Mouse (Mus musculus) CH12.LX (cell line): Measurements from ENCODE around the gene Ece2.

ENCODE experiments used
- CTCF ChIP-seq, 2 experiments: IDR thresholded peaks in 1 of 2; conservative IDR thresholded peaks in 1 of 2; 2 replicates each; pipeline ENCODE4 v1.5.1; 2011 to 2012; ENCODE audit warnings: low read depth in 2 of 2, low read length in 2 of 2, improper control_type of control experiment in 1 of 2, inconsistent platforms in 1 of 2, mild to moderate bottlenecking in 1 of 2, moderate library complexity in 1 of 2
- EP300 ChIP-seq: IDR thresholded peaks from 2 replicates; pipeline ENCODE4 v1.6.1; 2011; ENCODE audit warnings: low read length, improper control_type of control experiment
- ETS1 ChIP-seq: conservative IDR thresholded peaks from 2 replicates; pipeline ENCODE4 v1.6.1; 2012; ENCODE audit warnings: low read depth, mild to moderate bottlenecking, inconsistent platforms, low read length, improper control_type of control experiment, moderate library complexity
- NELFE ChIP-seq: IDR thresholded peaks from 2 replicates; pipeline ENCODE4 v1.6.1; 2011; ENCODE audit warnings: low read depth, low read length, improper control_type of control experiment
- POLR2A ChIP-seq: IDR thresholded peaks from 2 replicates; pipeline ENCODE4 v1.6.1; 2011; ENCODE audit warnings: low read depth, mild to moderate bottlenecking, improper control_type of control experiment, low read length
- ZC3H11A ChIP-seq: IDR thresholded peaks from 2 replicates; pipeline ENCODE4 v1.6.1; 2012; ENCODE audit warnings: low read depth, mild to moderate bottlenecking, inconsistent platforms, low read length, improper control_type of control experiment
- ZKSCAN1 ChIP-seq: IDR thresholded peaks from 2 replicates; pipeline ENCODE4 v1.6.1; 2012; ENCODE audit warnings: low read depth, inconsistent platforms, low read length, improper control_type of control experiment, borderline replicate concordance

- TF ChIP-seq EP300 (no peak), ETS1 (no peak), ZC3H11A (no peak), ZKSCAN1 (no peak), POLR2A (no peak), CTCF (conservative IDR thresholded peaks at IDR 0.05 in 1 of 2, IDR thresholded peaks at IDR 0.05 in 1 of 2; ENCODE audit: low read depth in 2 of 2, low read length in 2 of 2) (no peak), NELFE (no peak)
Measured at GRCm38 (mm10) chr16:20657661-20658060, 28.0 kb downstream of the Ece2 start.
